Mouse (Mus musculus): ENCODE data around the gene Dtx4. TPM values are rescaled to one million over a fixed set of nuclear protein-coding genes. Genes with fewer than 3 reads are reported as not detected.

The Dtx4 gene
- polyA plus RNA-seq, 1 experiment from 2014 or later, result 2.1 TPM

GRCm38 (mm10) chr19:12460282-12461249, 40.7 kb downstream of the Dtx4 start, which contains the start of gene Mpeg1:
Gene Mpeg1 (plus strand): TSS chr19:12460779.
- Histone ChIP-seq H3K4me1 (ENCODE audit: insufficient read depth) (0 out of 2 replicates have a peak, but pooled peaks cover 3% of the 10 kb centered on the region), H3K36me3 (replicated peaks; ENCODE audit: insufficient read depth, low read length) (no peaks in the 10 kb centered on the region), H3K27ac (ENCODE audit: low read depth) (peak within 1 kb of the TSS; percentile 73), H3K4me3 (ENCODE audit: low read depth, low read length) (peak within 1 kb of the TSS; percentile 11), H3K27me3 (ENCODE audit: insufficient read depth, low read length) (no peaks in the 10 kb centered on the region), H3K9ac (replicated peaks) (no peak within 1 kb of the TSS), H3K9me3 (ENCODE audit: low read length) (no peaks in the 10 kb centered on the region), H3K4me2 (ENCODE audit: low read depth, low read length) (peak within 1 kb of the TSS; percentile 38)
- WGBS (ENCODE audit: insufficient replicate concordance), result 62% methylated on average over 11 of the region's 11 CpGs
- no peak for TF ChIP-seq EP300 (IDR thresholded peaks at IDR 0.05; ENCODE audit: low read depth)
- no peak for TF ChIP-seq CTCF (IDR thresholded peaks at IDR 0.05; ENCODE audit: low read depth)
- no peak for DNase-seq
- no peak for ATAC-seq

- ATAC-seq (no peak), DNase-seq (no peak)
- 0 out of 2 replicates have a peak, but pooled peaks cover 3% of the 10 kb centered on the region for H3K4me1 ChIP-seq (ENCODE audit: insufficient read depth)
- no peaks in the 10 kb centered on the region for H3K27me3 ChIP-seq (ENCODE audit: insufficient read depth, low read length)
- TF ChIP-seq EP300 (IDR thresholded peaks at IDR 0.05; ENCODE audit: low read depth) (no peak), CTCF (IDR thresholded peaks at IDR 0.05; ENCODE audit: low read depth) (no peak)
- H3K27ac ChIP-seq (ENCODE audit: low read depth), result no peak overlapping the region
- no peak overlapping the region for H3K4me2 ChIP-seq (ENCODE audit: low read depth, low read length)
- 65% methylated on average over 4 of the region's 4 CpGs for WGBS (ENCODE audit: insufficient replicate concordance)
- no peak overlapping the region for H3K4me3 ChIP-seq (ENCODE audit: low read depth, low read length)
- H3K36me3 ChIP-seq (replicated peaks; ENCODE audit: insufficient read depth, low read length), result no peaks in the 10 kb centered on the region
- H3K9ac ChIP-seq (replicated peaks), result no peak overlapping the region
- no peaks in the 10 kb centered on the region for H3K9me3 ChIP-seq (ENCODE audit: low read length)
Measured at GRCm38 (mm10) chr19:12459516-12459915, 41.7 kb downstream of the Dtx4 start.

- no peaks in the 10 kb centered on the region for H3K27me3 ChIP-seq (ENCODE audit: insufficient read depth, low read length)
- peak overlapping the region; percentile 39; the same call in 1 of the 2 replicates for H3K4me2 ChIP-seq (ENCODE audit: low read depth, low read length)
- ATAC-seq (peak; percentile 40; the same call in 1 of the 2 replicates), DNase-seq (no peak)
- no peaks in the 10 kb centered on the region for H3K36me3 ChIP-seq (replicated peaks; ENCODE audit: insufficient read depth, low read length)
- TF ChIP-seq CTCF (IDR thresholded peaks at IDR 0.05; ENCODE audit: low read depth) (no peak), EP300 (IDR thresholded peaks at IDR 0.05; ENCODE audit: low read depth) (no peak)
- no peaks in the 10 kb centered on the region for H3K9me3 ChIP-seq (ENCODE audit: low read length)
- H3K4me1 ChIP-seq (ENCODE audit: insufficient read depth), result no peaks in the 10 kb centered on the region
- peak overlapping the region; percentile 71 for H3K27ac ChIP-seq (ENCODE audit: low read depth)
- no peak overlapping the region for H3K9ac ChIP-seq (replicated peaks)
- H3K4me3 ChIP-seq (ENCODE audit: low read depth, low read length), result no peak overlapping the region
- WGBS (ENCODE audit: insufficient replicate concordance), result 45% methylated on average over 12 of the region's 12 CpGs
Measured at GRCm38 (mm10) chr19:12457401-12458066, 43.7 kb downstream of the Dtx4 start.

- DNase-seq, result no peak
- 37% methylated on average over 3 of the region's 3 CpGs for WGBS (ENCODE audit: insufficient replicate concordance)
- peak; percentile 87 for ATAC-seq
Measured at GRCm38 (mm10) chr19:12445014-12445413, 56.2 kb downstream of the Dtx4 start.

GRCm38 (mm10) chr19:12442560-12442959, 58.7 kb downstream of the Dtx4 start:
- no peaks in the 10 kb centered on the region for H3K36me3 ChIP-seq (replicated peaks; ENCODE audit: insufficient read depth, low read length)
- H3K27me3 ChIP-seq (ENCODE audit: insufficient read depth, low read length), result no peaks in the 10 kb centered on the region
- H3K4me1 ChIP-seq (ENCODE audit: insufficient read depth), result peaks cover 5% of the 10 kb centered on the region; the same call in 1 of the 2 replicates
- peak overlapping the region; percentile 2; the same call in 1 of the 2 replicates for H3K27ac ChIP-seq (ENCODE audit: low read depth)
- DNase-seq (no peak), ATAC-seq (peak; percentile 42)
- no peak overlapping the region for H3K4me2 ChIP-seq (ENCODE audit: low read depth, low read length)
- no peak overlapping the region for H3K4me3 ChIP-seq (ENCODE audit: low read depth, low read length)
- TF ChIP-seq CTCF (IDR thresholded peaks at IDR 0.05; ENCODE audit: low read depth), result no peak
- TF ChIP-seq EP300 (IDR thresholded peaks at IDR 0.05; ENCODE audit: low read depth), result no peak
- H3K9me3 ChIP-seq (ENCODE audit: low read length), result no peaks in the 10 kb centered on the region
- no peak overlapping the region for H3K9ac ChIP-seq (replicated peaks)
- 54% methylated on average over 4 of the region's 4 CpGs for WGBS (ENCODE audit: insufficient replicate concordance)

More at GRCm38 (mm10) chr19:12445014-12445413, 56.2 kb downstream of the Dtx4 start:
- Histone ChIP-seq H3K4me3 (ENCODE audit: low read depth, low read length) (no peak overlapping the region), H3K9ac (replicated peaks) (no peak overlapping the region), H3K9me3 (ENCODE audit: low read length) (no peaks in the 10 kb centered on the region), H3K27me3 (ENCODE audit: insufficient read depth, low read length) (no peaks in the 10 kb centered on the region), H3K36me3 (replicated peaks; ENCODE audit: insufficient read depth, low read length) (no peaks in the 10 kb centered on the region), H3K27ac (ENCODE audit: low read depth) (no peak overlapping the region), H3K4me1 (ENCODE audit: insufficient read depth) (peaks cover 5% of the 10 kb centered on the region; the same call in 1 of the 2 replicates), H3K4me2 (ENCODE audit: low read depth, low read length) (no peak overlapping the region)
- TF ChIP-seq EP300 (IDR thresholded peaks at IDR 0.05; ENCODE audit: low read depth) (peak; percentile 81), CTCF (IDR thresholded peaks at IDR 0.05; ENCODE audit: low read depth) (no peak)
